Mouse (Mus musculus) spleen, adult 18-20 months (tissue): Measurements from ENCODE around the gene Heatr6.
A peak's percentile ranks its signal among the peaks of the same experiment; 100 is the strongest.

Experiments used
- DNase-seq, 2 experiments: peaks; one replicate each; pipeline ENCODE4 v3.0.0; 2022; ENCODE audit warnings: mixed read lengths in 2 of 2

Gene Heatr6

GRCm38 (mm10) chr11:83754227-83754626 lies 731 bp downstream of the Heatr6 start:
- DNase-seq, result no peak

GRCm38 (mm10) chr11:83767306-83767705 lies 13.8 kb downstream of the Heatr6 start:
- DNase-seq, result no peak

GRCm38 (mm10) chr11:83768976-83769375 lies 15.5 kb downstream of the Heatr6 start:
- no peak for DNase-seq

DNA sequence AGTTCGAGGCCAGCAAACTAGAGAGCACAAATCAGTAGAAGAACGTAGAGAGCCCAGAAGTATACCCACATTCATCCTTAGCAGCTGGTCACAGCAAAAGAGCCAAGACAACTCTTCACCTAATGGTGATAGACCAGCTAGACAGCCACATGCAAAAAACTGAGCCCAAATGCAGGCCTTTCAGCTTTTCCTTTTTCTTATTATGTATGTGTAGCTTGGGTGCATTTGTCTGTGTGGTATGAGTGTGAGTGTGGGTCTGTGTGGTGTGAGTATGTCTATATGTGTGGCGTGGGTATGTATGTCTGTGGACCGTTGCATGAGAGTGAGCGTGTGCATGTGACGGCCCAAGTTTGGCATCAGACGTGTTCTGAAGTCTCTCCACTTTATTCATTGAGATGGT lies 17.5 kb downstream of the Heatr6 start:
- no peak for DNase-seq

DNA sequence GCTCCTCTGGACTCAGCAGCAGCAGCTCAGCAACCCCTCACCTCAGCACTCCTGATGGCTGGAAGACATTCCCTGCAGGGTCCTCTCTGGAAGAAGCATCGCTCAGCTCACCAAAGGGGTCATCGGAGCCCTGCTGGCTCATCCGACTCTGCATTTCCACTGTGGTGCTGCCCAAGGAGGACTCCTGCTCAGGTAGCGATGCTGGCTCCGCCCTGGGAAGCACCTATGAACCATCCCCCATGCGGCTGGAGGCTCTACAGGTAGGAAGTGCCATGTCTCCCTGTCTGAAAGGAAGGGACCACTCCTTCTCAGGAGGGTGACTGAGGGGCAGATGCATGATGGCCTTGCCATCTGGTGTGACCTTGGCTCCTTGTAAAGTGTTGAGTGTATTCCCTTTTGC lies 18.8 kb downstream of the Heatr6 start:
- no peak for DNase-seq

GRCm38 (mm10) chr11:83773691-83774090 lies 20.2 kb downstream of the Heatr6 start:
- DNase-seq, result no peak

- DNase-seq, result no peak
Measured at GRCm38 (mm10) chr11:83774324-83774723, 20.8 kb downstream of the Heatr6 start.

GRCm38 (mm10) chr11:83776798-83777197 lies 23.3 kb downstream of the Heatr6 start:
- no peak for DNase-seq

DNA sequence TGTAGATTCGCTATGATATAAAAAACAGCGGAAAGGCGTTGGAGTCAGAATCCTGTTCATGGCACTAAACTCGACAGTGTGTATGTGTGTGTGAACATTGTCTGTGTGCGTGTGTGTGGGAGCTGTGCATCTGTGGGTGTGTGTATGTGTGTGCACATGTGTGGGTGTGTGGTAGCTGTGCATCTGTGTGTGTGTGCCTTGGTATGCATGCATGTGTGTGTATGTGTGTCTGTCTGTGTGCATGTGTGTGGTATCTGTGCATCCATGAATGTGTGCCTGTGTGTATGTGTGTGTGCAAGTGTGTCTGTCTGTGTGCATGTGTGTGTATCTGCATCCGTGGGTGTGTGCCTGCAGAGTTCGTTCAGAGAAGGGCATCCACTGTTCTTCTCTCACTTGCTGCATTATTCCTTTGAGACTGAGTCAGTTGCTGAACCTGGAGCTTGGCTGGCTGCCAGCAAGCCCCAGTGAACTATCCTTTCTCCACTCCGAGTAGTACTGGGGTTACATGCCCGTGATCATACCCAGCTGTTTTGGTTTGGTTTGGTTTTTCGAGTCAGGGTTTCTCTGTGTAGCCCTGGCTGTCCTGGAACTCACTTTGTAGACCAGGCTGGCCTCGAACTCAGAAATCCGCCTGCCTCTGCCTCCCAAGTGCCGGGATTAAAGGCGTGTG lies 30.6 kb downstream of the Heatr6 start:
- no peak for DNase-seq

DNA sequence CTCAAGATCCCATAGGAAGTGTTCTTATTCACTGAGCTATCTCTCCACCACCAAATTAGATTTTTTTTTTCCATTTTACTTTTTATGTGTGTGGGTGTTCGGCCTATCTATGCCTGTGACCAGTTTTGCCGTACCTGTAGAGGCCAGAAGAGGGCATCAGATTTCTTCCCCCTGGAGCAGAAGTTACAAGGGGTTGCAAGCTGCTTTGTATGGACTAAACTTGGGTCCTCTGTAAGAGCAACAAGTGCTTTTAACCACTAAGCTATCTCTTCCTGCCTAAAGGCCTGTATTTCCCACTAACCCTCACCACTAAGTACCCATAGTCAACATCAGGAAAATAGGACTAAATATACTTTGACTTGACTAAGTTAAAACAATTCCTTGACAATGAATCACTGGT lies 31.2 kb downstream of the Heatr6 start:
- DNase-seq, result peak in 1 of 2 experiments; percentile 36

DNA sequence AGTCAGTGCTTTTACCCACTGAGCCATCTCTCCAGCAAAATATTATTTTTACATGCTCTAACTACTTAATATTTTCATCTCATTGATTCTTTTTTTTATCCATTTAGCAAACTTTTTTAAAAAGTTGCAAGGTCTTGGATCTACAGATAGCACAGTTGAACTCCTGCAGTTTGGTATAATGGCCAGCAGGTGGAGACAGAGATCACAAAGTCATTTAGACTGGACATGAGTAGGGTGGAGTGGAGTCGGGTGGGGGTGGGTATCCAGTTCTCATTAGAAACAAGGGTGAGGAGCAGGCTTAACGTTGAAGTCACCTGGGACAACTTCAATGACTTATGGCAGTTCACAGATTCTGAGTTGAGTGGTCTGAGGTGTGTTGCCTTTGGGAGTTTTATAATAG lies 31.9 kb downstream of the Heatr6 start:
- peak in 1 of 2 experiments; percentile 45 for DNase-seq

GRCm38 (mm10) chr11:83786835-83787234 lies 33.3 kb downstream of the Heatr6 start:
- DNase-seq, result no peak

DNA sequence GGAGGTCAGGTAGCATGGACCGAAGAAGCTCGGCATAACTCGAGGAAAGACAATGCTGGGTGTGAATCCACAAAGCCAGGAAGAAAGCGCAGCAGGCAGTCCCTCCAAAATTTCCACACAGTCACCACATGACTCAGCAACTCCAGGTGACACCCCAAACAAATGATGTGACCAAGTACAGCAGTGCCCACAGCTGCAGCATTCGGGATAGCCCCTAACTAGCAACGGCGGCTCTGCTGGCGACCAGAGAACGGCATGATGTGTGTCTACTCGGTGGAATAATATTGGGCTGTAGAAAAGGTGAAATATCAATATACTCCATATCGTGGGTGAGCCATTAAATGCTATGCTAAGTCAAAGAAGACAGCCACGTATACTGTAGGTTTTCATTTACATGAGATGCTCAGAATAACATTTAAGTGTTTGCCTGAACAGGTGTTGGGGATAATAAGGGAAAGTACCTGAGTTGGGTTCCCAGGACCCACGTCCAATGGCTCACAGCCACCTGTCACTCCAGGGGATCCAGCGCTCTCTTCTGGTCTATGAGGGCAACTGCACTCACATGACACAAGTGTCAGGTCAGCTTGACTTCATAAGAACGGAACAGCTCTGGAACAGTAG lies 34.0 kb downstream of the Heatr6 start:
- DNase-seq, result no peak

DNA sequence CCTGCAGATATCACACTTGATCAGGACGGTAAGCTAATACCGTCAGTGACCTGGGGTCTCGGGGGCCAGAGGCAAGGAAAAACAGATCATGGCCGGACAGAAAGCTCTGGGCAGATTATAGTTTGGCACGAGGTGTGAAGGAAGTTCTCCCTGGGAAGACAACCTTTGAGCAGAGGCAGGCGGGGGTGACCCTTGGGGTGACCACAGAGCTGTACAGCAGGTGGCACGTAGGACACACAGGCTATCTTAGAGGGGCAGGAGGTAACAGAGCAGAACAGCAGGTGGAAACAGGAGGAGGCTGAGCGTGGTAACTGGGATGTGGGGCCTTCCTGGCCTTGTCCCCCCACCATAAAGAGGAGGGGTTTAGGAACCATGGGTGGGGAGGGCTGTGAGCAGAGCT lies 34.8 kb downstream of the Heatr6 start:
- DNase-seq, result no peak

DNA sequence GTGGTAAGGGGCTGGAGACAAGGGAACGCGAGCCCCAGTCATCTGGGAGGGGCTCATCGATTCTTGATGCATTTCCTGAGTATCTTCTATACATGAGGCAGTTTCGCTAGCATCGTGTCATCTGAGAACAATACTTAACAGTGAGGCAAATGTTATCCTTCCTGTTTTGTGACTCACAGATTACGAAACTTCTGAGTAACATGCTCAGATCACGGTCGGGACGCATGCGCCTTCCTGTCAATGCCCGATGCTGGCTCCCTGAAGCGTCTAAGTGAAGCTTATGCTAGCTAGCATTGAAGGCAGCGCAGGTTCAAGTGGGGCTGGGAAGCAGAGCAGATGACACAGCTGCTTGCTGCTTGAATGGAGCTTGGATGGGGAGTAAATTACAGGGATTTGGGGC lies 35.8 kb downstream of the Heatr6 start:
- peak; percentile 16 to 22 for DNase-seq

DNA sequence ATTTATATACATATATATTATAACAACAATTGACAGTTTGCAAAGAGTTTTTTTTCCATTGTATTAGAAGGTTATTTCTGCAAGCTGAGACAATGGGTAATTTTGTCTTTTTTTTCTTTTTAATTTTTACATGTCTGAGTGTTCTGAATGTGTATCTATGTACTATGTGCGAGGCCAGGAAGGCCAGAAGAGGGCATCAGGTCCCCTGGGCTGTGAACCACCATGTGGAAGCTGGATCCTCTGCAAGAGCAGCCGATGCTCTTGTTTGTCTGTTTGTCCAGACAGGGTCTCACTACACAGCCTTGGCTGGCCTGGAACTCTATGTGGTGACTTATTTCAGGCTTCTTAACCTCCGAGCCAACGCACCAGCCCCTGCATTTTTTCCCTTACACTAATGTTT lies 37.6 kb downstream of the Heatr6 start:
- no peak for DNase-seq

- DNase-seq, result no peak
Measured at GRCm38 (mm10) chr11:83792316-83792914, 38.9 kb downstream of the Heatr6 start.

DNA sequence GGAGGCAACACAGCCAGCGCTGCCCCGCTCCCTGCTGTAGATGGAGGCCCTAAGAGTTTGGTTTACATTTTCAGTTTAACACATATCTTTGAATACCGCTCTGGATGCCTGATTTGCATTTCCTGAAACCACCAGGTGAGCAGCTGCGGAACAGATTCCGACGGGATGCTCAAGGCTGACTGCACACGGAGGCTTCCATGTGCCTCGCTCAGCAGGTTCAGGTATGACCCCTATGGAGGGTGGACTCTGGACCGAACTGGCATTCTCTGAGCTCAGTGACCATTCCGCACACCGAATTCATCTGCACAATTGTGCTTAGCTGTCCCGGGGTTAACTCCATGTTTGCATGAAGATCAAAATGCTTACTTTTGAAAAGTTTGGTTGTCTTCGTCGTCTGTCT lies 39.8 kb downstream of the Heatr6 start:
- DNase-seq, result no peak

DNA sequence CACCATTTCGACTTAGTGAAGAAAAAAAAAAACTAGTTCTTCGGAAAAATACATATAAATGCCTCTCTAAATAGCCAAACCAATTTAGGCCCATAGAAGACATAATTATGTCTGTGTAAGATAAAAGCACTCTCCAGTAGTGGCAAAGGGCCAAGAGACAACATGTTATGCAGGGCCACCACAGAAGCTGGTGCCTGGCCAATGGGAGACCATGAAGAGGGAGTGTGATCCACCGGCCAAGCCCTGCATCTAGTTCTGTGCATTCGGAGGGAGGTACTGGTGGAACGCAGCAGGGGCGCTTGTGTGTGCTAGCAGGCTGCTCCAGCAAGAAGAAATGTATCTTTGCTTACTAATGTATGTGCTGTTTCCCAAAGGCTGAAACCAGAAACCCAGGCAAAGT lies 42.6 kb downstream of the Heatr6 start:
- no peak for DNase-seq

- DNase-seq, result no peak
Measured at GRCm38 (mm10) chr11:83796980-83797608, 43.6 kb downstream of the Heatr6 start.

GRCm38 (mm10) chr11:83799871-83800430 lies 46.5 kb downstream of the Heatr6 start:
- no peak for DNase-seq

GRCm38 (mm10) chr11:83802166-83802565 lies 48.7 kb downstream of the Heatr6 start:
- DNase-seq, result no peak

DNA sequence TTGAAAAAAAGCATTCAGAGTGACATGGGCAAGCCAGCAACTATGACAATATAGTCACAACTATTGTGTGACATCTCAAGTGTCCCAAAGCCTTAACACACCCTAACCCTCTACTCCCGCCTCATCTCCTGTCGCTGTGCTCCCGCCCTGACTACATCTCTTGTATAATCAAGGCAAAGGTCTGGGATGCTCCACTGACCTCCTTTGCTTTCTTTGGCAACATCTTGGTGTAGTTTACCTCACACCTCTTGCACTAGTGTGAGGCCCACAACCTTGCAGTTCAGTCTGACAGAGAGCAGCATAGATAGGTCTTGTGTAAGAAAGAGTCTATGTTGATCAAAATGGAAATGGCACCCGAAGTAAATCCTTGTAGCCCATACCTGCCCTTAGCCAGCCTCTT lies 49.1 kb downstream of the Heatr6 start:
- no peak for DNase-seq

GRCm38 (mm10) chr11:83810441-83810840 lies 56.9 kb downstream of the Heatr6 start:
- DNase-seq, result no peak
